Mouse (Mus musculus) MEL (cell line): ENCODE results near the gene Gm43552. TPM values are rescaled to one million over a fixed set of nuclear protein-coding genes. Genes with fewer than 3 reads are reported as not detected.
"Not testable (repeated sequence)": the region's sequence is repeated elsewhere in the genome, so short reads cannot be mapped to it uniquely, and the experiment has no call there.

Experiments
- DNase-seq: peaks from one replicate; pipeline ENCODE4 v3.0.0; 2011; ENCODE audit warnings: low read depth, low spot score
- H3K27ac ChIP-seq: 2 replicates; pipeline ENCODE4 v1.5.1; 2012; ENCODE audit warnings: low read depth, mild to moderate bottlenecking, control low read depth, low read length, moderate library complexity; ENCODE audit not compliant: control insufficient read depth
- H3K27me3 ChIP-seq, 2 experiments: fragments of 150-350 bp in 1 of 2; sonication (generic) in 1 of 2; 2 replicates each; pipeline ENCODE4 v1.6.1; 2012; ENCODE audit warnings: low read length in 2 of 2, mild to moderate bottlenecking in 2 of 2, improper control_type of control experiment in 1 of 2, moderate library complexity in 1 of 2; ENCODE audit not compliant: insufficient read depth in 2 of 2, control insufficient read depth in 1 of 2
- H3K36me3 ChIP-seq, 2 experiments: 2 replicates each; pipeline ENCODE4 v1.6.1; 2012 to 2014; ENCODE audit warnings: low read length in 2 of 2, improper control_type of control experiment in 1 of 2, inconsistent platforms in 1 of 2, mild to moderate bottlenecking in 1 of 2; ENCODE audit not compliant: insufficient read depth in 2 of 2, control insufficient read depth in 1 of 2
- H3K4me1 ChIP-seq, 2 experiments: fragments of 150-350 bp in 1 of 2; sonication (generic) in 1 of 2; 2 replicates each; pipeline ENCODE4 v1.6.1; 2012; ENCODE audit warnings: low read length in 2 of 2, improper control_type of control experiment in 1 of 2, mild to moderate bottlenecking in 1 of 2; ENCODE audit not compliant: insufficient read depth in 2 of 2, control insufficient read depth in 1 of 2
- H3K4me3 ChIP-seq, 2 experiments: fragments of 150-350 bp in 1 of 2; sonication (generic) in 1 of 2; 2 replicates each; pipeline ENCODE4 v1.5.1; 2012; ENCODE audit warnings: low read depth in 2 of 2, low read length in 2 of 2, mild to moderate bottlenecking in 2 of 2, moderate library complexity in 2 of 2, control low read depth in 1 of 2, improper control_type of control experiment in 1 of 2; ENCODE audit not compliant: control insufficient read depth in 1 of 2, insufficient read depth in 1 of 2
- H3K79me2 ChIP-seq: 2 replicates; pipeline ENCODE4 v1.6.1; 2012; ENCODE audit warnings: mild to moderate bottlenecking, low read length, moderate library complexity; ENCODE audit not compliant: control insufficient read depth, poor library complexity, insufficient read depth
- H3K9ac ChIP-seq: 2 replicates; pipeline ENCODE4 v1.6.1; 2012; ENCODE audit warnings: low read depth, mild to moderate bottlenecking, control low read depth, low read length, moderate library complexity; ENCODE audit not compliant: control insufficient read depth, poor library complexity, severe bottlenecking
- H3K9me3 ChIP-seq: fragments of 150-350 bp; sonication (generic); replicated peaks from 2 replicates; pipeline ENCODE4 v1.6.1; 2012; ENCODE audit warnings: mild to moderate bottlenecking, low read length, improper control_type of control experiment, moderate library complexity; ENCODE audit not compliant: insufficient read depth
- BHLHE40 ChIP-seq: IDR thresholded peaks from 2 replicates; pipeline ENCODE4 v1.6.1; 2012; ENCODE audit warnings: low read depth, mild to moderate bottlenecking, inconsistent platforms, low read length, improper control_type of control experiment, borderline replicate concordance
- CHD1 ChIP-seq: IDR thresholded peaks from 2 replicates; pipeline ENCODE4 v1.6.1; 2012; ENCODE audit warnings: low read depth, mild to moderate bottlenecking, inconsistent platforms, low read length, improper control_type of control experiment
- CTCF ChIP-seq, 3 experiments: IDR thresholded peaks in 2 of 3; conservative IDR thresholded peaks in 1 of 3; 2 replicates each; pipeline ENCODE4 v1.5.1; 2011 to 2012; ENCODE audit warnings: low read length in 3 of 3, low read depth in 2 of 3, mild to moderate bottlenecking in 2 of 3, improper control_type of control experiment in 1 of 3, inconsistent platforms in 1 of 3, mixed read lengths in 1 of 3, moderate library complexity in 1 of 3; ENCODE audit not compliant: control insufficient read depth in 1 of 3, insufficient read depth in 1 of 3, poor library complexity in 1 of 3, severe bottlenecking in 1 of 3
- E2F4 ChIP-seq: IDR thresholded peaks from 2 replicates; pipeline ENCODE4 v1.6.1; 2011; ENCODE audit warnings: low read depth, low read length, improper control_type of control experiment, borderline replicate concordance
- EP300 ChIP-seq, 2 experiments: IDR thresholded peaks; 2 replicates each; pipeline ENCODE4 v1.6.1; 2011; ENCODE audit warnings: improper control_type of control experiment in 2 of 2, low read length in 2 of 2, low read depth in 1 of 2, mild to moderate bottlenecking in 1 of 2
- GABPA ChIP-seq: IDR thresholded peaks from 2 replicates; pipeline ENCODE4 v1.6.1; 2012; ENCODE audit warnings: low read depth, mild to moderate bottlenecking, inconsistent platforms, low read length, improper control_type of control experiment, moderate library complexity
- GATA1 ChIP-seq: IDR thresholded peaks from 2 replicates; pipeline ENCODE4 v1.6.1; 2011; ENCODE audit warnings: low read depth, low read length, improper control_type of control experiment
- HCFC1 ChIP-seq: IDR thresholded peaks from 2 replicates; pipeline ENCODE4 v1.6.1; 2012; ENCODE audit warnings: low read depth, mild to moderate bottlenecking, inconsistent platforms, low read length, improper control_type of control experiment, moderate library complexity
- JUND ChIP-seq: IDR thresholded peaks from 2 replicates; pipeline ENCODE4 v1.6.1; 2011; ENCODE audit warnings: low read depth, mild to moderate bottlenecking, improper control_type of control experiment, low read length
- MAFK ChIP-seq: IDR thresholded peaks from 2 replicates; pipeline ENCODE4 v1.6.1; 2011; ENCODE audit warnings: low read depth, mild to moderate bottlenecking, low read length, improper control_type of control experiment, borderline replicate concordance
- MAX ChIP-seq: IDR thresholded peaks from 2 replicates; pipeline ENCODE4 v1.6.1; 2011; ENCODE audit warnings: low read length, improper control_type of control experiment
- MAZ ChIP-seq: IDR thresholded peaks from 2 replicates; pipeline ENCODE4 v1.6.1; 2012; ENCODE audit warnings: low read depth, mild to moderate bottlenecking, inconsistent platforms, low read length, improper control_type of control experiment
- MEF2A ChIP-seq: IDR thresholded peaks from 2 replicates; pipeline ENCODE4 v1.6.1; 2014; ENCODE audit warnings: low read depth, mild to moderate bottlenecking, inconsistent platforms, low read length, improper control_type of control experiment; ENCODE audit not compliant: poor library complexity, insufficient replicate concordance, severe bottlenecking; ENCODE audit errors: extremely low read depth
- MXI1 ChIP-seq: IDR thresholded peaks from 2 replicates; pipeline ENCODE4 v1.6.1; 2011; ENCODE audit warnings: mild to moderate bottlenecking, low read depth, low read length, improper control_type of control experiment
- MYB ChIP-seq: IDR thresholded peaks from 2 replicates; pipeline ENCODE4 v1.6.1; 2011; ENCODE audit warnings: mild to moderate bottlenecking, low read depth, low read length, improper control_type of control experiment
- MYC ChIP-seq: IDR thresholded peaks from 2 replicates; pipeline ENCODE4 v1.6.1; 2011; ENCODE audit warnings: low read depth, mild to moderate bottlenecking, low read length, improper control_type of control experiment, moderate library complexity
- NELFE ChIP-seq: IDR thresholded peaks from 2 replicates; pipeline ENCODE4 v1.6.1; 2011; ENCODE audit warnings: low read depth, low read length, improper control_type of control experiment
- NRF1 ChIP-seq: IDR thresholded peaks from 2 replicates; pipeline ENCODE4 v1.6.1; 2014; ENCODE audit warnings: low read depth, mild to moderate bottlenecking, inconsistent platforms, low read length, improper control_type of control experiment, moderate library complexity; ENCODE audit not compliant: poor library complexity, insufficient read depth, severe bottlenecking
- RAD21 ChIP-seq: IDR thresholded peaks from 2 replicates; pipeline ENCODE4 v1.6.1; 2011; ENCODE audit warnings: mild to moderate bottlenecking, low read depth, low read length, improper control_type of control experiment
- SIN3A ChIP-seq: IDR thresholded peaks from 2 replicates; pipeline ENCODE4 v1.6.1; 2012; ENCODE audit warnings: low read length, improper control_type of control experiment, inconsistent platforms
- SMC3 ChIP-seq: IDR thresholded peaks from 2 replicates; pipeline ENCODE4 v1.6.1; 2011; ENCODE audit warnings: low read depth, low read length, improper control_type of control experiment
- TAL1 ChIP-seq: IDR thresholded peaks from 2 replicates; pipeline ENCODE4 v1.6.1; 2012; ENCODE audit warnings: mild to moderate bottlenecking, inconsistent platforms, low read length, moderate library complexity, mixed read lengths
- TBP ChIP-seq: IDR thresholded peaks from 2 replicates; pipeline ENCODE4 v1.8.0; 2011; ENCODE audit warnings: low read depth, low read length, improper control_type of control experiment
- UBTF ChIP-seq: IDR thresholded peaks from 2 replicates; pipeline ENCODE4 v1.6.1; 2012; ENCODE audit warnings: low read depth, mild to moderate bottlenecking, inconsistent platforms, low read length, improper control_type of control experiment, moderate library complexity, borderline replicate concordance; ENCODE audit not compliant: insufficient read depth
- ZC3H11A ChIP-seq: IDR thresholded peaks from 2 replicates; pipeline ENCODE4 v1.6.1; 2012; ENCODE audit warnings: low read depth, mild to moderate bottlenecking, inconsistent platforms, low read length, improper control_type of control experiment
- ZNF384 ChIP-seq: IDR thresholded peaks from 2 replicates; pipeline ENCODE4 v1.6.1; 2012; ENCODE audit warnings: low read depth, mild to moderate bottlenecking, inconsistent platforms, low read length, improper control_type of control experiment
- polyA plus RNA-seq, 2 experiments: library from polyadenylated mRNA; stranded (reverse) in 1 of 2; unstranded in 1 of 2; fragments of >175 nt in 1 of 2; fragments of >200 nt in 1 of 2; gene quantifications; 2 replicates each; pipeline versions ENCODE4 v1.2.1 to v1.2.4; 2012; ENCODE audit warnings: low replicate concordance in 2 of 2, low read depth in 1 of 2; ENCODE audit not compliant: insufficient read length in 2 of 2, insufficient read depth in 1 of 2, missing spikeins in 1 of 2
- total RNA-seq: library from RNA; depleted of rRNA; stranded (reverse); fragments of 300-350 nt; gene quantifications from 2 replicates; pipeline ENCODE4 v1.2.3, GENCODE M21; 2012

Gm43552 gene
- total and polyA plus RNA-seq, 3 experiments = 1.7 TPM; not detected in 2

GRCm38 (mm10) chr5:65536068-65536465 lies 43.4 kb upstream of the Gm43552 start:
- peaks cover 3 to 14% of the 10 kb centered on the region in 2 experiments; a peak in 3 of 4 replicates for H3K4me1 ChIP-seq
- TF ChIP-seq CHD1 (0 out of 2 replicates have a peak, but pooled peaks have one; percentile 13), TBP (peak; percentile 98), MAX (peak; percentile 11; the same call in 1 of the 2 replicates)
- TF ChIP-seq, all 39 proteins: peak for 3; not testable (repeated sequence) for 36
- not testable (repeated sequence) for DNase-seq, H3K27me3 ChIP-seq, H3K9me3 ChIP-seq
- H3K36me3 ChIP-seq = peaks cover 0 to 26% of the 10 kb centered on the region in 2 experiments; a peak in 3 of 4 replicates
- H3K79me2 ChIP-seq = peaks cover 35% of the 10 kb centered on the region
- peak overlapping the region; percentile 94 for H3K27ac ChIP-seq
- H3K4me3 ChIP-seq = peak overlapping the region; percentile 80 to 100
- H3K9ac ChIP-seq = peak overlapping the region; percentile 97

DNA sequence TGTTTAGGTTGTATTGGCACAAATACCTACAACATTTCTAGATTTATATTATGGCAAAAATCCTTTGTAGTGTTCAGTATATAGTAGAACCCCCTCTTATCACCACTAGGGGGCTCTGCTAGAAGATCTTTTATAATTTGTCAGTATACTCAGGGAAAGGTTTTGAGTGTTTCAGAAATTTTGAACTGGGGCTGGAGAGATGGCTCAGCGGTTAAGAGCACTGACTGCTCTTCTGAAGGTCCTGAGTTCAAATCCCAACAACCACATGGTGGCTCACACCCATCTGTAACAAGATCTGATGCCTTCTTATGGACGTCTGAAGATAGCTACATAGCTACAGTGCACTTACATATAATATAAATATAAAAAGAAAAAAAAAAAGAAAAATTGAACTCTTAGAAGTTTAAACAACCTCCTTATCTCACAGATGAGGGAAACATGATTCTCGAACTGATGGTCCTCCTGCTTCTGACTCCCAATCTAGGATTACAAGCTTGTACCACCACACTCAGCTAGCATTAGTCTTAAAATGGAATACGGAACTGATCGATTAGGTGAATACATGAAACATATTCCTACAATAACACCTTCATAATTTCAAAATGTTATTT lies 42.9 kb upstream of the Gm43552 start:
- Histone ChIP-seq H3K36me3 (peaks cover 0 to 24% of the 10 kb centered on the region in 2 experiments; a peak in 3 of 4 replicates), H3K9ac (peak overlapping the region; percentile 97; the same call in 1 of the 2 replicates), H3K4me1 (peaks cover 3 to 14% of the 10 kb centered on the region in 2 experiments; a peak in 3 of 4 replicates), H3K9me3 (no peaks in the 10 kb centered on the region), H3K4me3 (peak overlapping the region; percentile 10 to 100), H3K27me3 (no peaks in the 10 kb centered on the region), H3K79me2 (peaks cover 32% of the 10 kb centered on the region), H3K27ac (no peak overlapping the region)
- peak; percentile 59 for TF ChIP-seq ZC3H11A
- TF ChIP-seq NRF1 = no peak
- no peak for TF ChIP-seq JUND
- no peak for TF ChIP-seq EP300 (IDR thresholded peaks at IDR 0.05; ENCODE audit: low read depth in 1 of 2, low read length in 2 of 2)
- TF ChIP-seq HCFC1 = peak; percentile 25; the same call in 1 of the 2 replicates
- TF ChIP-seq ZNF384 = peak; percentile 71
- no peak for TF ChIP-seq UBTF
- no peak for TF ChIP-seq MAFK
- no peak for TF ChIP-seq MXI1
- TF ChIP-seq GABPA = no peak
- no peak for TF ChIP-seq BHLHE40
- peak; percentile 72 for TF ChIP-seq SMC3
- TF ChIP-seq TAL1 = no peak
- TF ChIP-seq CTCF (IDR thresholded peaks at IDR 0.05 in 2 of 3, conservative IDR thresholded peaks at IDR 0.05 in 1 of 3; ENCODE audit: control insufficient read depth in 1 of 3, insufficient read depth in 1 of 3, low read depth in 2 of 3, low read length in 3 of 3, poor library complexity in 1 of 3, severe bottlenecking in 1 of 3) = peak in 2 of 3 experiments; percentile 50 to 73; a peak in 4 of 6 replicates
- no peak for TF ChIP-seq E2F4
- TF ChIP-seq MEF2A = no peak
- no peak; the same call in 1 of the 2 replicates for TF ChIP-seq MAX
- no peak for TF ChIP-seq NELFE
- TF ChIP-seq TBP = peak; percentile 99
- no peak for TF ChIP-seq MAZ
- TF ChIP-seq MYB = no peak
- peak; percentile 50 for TF ChIP-seq GATA1
- peak; percentile 70 for TF ChIP-seq SIN3A
- no peak; the same call in 1 of the 2 replicates for TF ChIP-seq MYC
- peak; percentile 65 for TF ChIP-seq RAD21
- DNase-seq = peak; percentile 87
